Mouse (Mus musculus): Measurements from ENCODE around the gene Cdk5r2.

DNA sequence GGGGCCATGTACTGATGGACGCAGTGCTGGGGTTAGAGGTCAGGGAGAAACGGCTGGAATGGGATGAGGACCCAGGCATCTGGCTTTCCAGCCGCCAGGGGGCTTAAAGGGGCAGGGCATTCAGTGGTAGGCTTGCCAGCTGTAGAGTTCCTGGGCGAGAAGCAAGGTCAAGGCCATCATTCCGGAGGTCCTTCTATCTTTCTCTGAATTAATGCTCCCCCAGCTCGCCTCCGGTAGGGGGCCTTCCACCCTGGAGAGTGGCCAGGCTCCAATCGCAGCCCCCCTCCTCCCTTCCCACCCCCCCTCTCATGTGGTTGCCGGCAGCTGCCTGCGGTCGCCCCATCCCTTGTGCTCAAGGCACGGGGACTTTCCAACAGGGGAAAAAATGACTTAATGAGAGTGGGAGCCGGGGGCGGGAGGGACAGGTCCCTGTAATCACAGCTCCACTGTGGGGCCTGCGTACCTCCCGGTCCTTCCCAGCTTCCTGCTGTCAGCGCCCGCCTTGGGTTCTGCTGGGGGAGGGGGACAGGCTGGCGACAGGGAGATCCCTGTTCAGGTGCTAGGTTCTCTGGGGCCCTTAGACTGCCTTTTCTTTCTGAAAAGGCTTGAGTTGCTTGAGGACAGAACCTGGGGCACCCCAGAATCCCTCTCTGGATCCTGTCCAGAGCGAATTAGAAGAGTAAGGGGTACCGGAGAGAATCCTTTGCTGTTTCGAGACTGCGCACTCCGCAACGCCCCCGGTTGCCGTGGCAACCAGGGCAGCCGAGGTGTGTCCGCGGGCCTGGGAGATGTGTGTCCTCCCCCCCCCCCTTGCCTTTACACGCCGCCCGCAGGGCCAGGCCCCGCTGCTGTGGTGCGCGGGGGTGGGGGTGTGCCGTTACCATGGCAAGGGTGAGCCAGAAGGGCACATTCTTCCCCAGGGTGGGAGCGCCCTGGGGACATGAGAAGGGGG, 48.1 kb upstream of the Cdk5r2 start:
- TF ChIP-seq EP300 (IDR thresholded peaks at IDR 0.05; ENCODE audit: insufficient read depth, low read depth, low read length): no peak
- no peak for TF ChIP-seq POLR2A (IDR thresholded peaks at IDR 0.05; ENCODE audit: insufficient read depth, low read depth, low read length)
- TF ChIP-seq CTCF (IDR thresholded peaks at IDR 0.05): peak; percentile 34

Data from heart, adult 2 months (tissue).